Mouse (Mus musculus) cerebellum, postnatal 4 days (tissue): ENCODE measurements around the gene Fam122a.
A peak's percentile ranks its signal among the peaks of the same experiment; 100 is the strongest.

Experiments used
- DNase-seq, 2 experiments: peaks; one replicate each; pipeline ENCODE4 v3.0.0; 2022; ENCODE audit warnings: low spot score in 2 of 2, mixed read lengths in 1 of 2

Gene Fam122a

GRCm38 (mm10) chr19:24490275-24490674 is 13.1 kb upstream of the Fam122a start:
- DNase-seq: no peak

GRCm38 (mm10) chr19:24486433-24487296 is 9.5 kb upstream of the Fam122a start:
- no peak for DNase-seq

GRCm38 (mm10) chr19:24484612-24485194 is 7.5 kb upstream of the Fam122a start:
- no peak for DNase-seq

GRCm38 (mm10) chr19:24480916-24481315 is 3.8 kb upstream of the Fam122a start:
- no peak for DNase-seq

GRCm38 (mm10) chr19:24476461-24476860 is 695 bp downstream of the Fam122a start:
- DNase-seq: no peak

- no peak for DNase-seq
Observed at GRCm38 (mm10) chr19:24475281-24475680, 1.9 kb downstream of the Fam122a start.

GRCm38 (mm10) chr19:24472512-24472911 is 4.6 kb downstream of the Fam122a start:
- no peak for DNase-seq

GRCm38 (mm10) chr19:24471538-24471937 is 5.6 kb downstream of the Fam122a start:
- DNase-seq: no peak

- no peak for DNase-seq
Observed at GRCm38 (mm10) chr19:24469216-24469615, 7.9 kb downstream of the Fam122a start.

- DNase-seq: no peak
Observed at GRCm38 (mm10) chr19:24468616-24469015, 8.5 kb downstream of the Fam122a start.

- DNase-seq: no peak
Observed at GRCm38 (mm10) chr19:24463011-24463410, 14.1 kb downstream of the Fam122a start.

GRCm38 (mm10) chr19:24456591-24457231 is 20.4 kb downstream of the Fam122a start:
- DNase-seq: peak in 1 of 2 experiments; percentile 11

GRCm38 (mm10) chr19:24455249-24455960 is 21.8 kb downstream of the Fam122a start:
- DNase-seq: no peak

- no peak for DNase-seq
Observed at GRCm38 (mm10) chr19:24454451-24454850, 22.7 kb downstream of the Fam122a start.

- no peak for DNase-seq
Observed at GRCm38 (mm10) chr19:24453379-24453778, 23.8 kb downstream of the Fam122a start.

- DNase-seq: peak in 1 of 2 experiments; percentile 14
Observed at GRCm38 (mm10) chr19:24452441-24452898, 24.7 kb downstream of the Fam122a start.

- no peak for DNase-seq
Observed at GRCm38 (mm10) chr19:24451626-24452025, 25.5 kb downstream of the Fam122a start.

GRCm38 (mm10) chr19:24450740-24451139 is 26.4 kb downstream of the Fam122a start:
- DNase-seq: no peak

GRCm38 (mm10) chr19:24444322-24444721 is 32.8 kb downstream of the Fam122a start:
- DNase-seq: no peak

- no peak for DNase-seq
Observed at GRCm38 (mm10) chr19:24439715-24440114, 37.4 kb downstream of the Fam122a start.

- peak in 1 of 2 experiments; percentile 30 for DNase-seq
Observed at GRCm38 (mm10) chr19:24434291-24434690, 42.9 kb downstream of the Fam122a start.

GRCm38 (mm10) chr19:24432447-24432846 is 44.7 kb downstream of the Fam122a start:
- no peak for DNase-seq
